Mouse (Mus musculus) kidney, postnatal 25 days (tissue): ENCODE data around the gene Anp32a.

Experiments used
- DNase-seq, 2 experiments: peaks; one replicate each; pipeline ENCODE4 v3.0.0; 2021; ENCODE audit warnings: mixed read lengths in 2 of 2

The Anp32a gene

DNA sequence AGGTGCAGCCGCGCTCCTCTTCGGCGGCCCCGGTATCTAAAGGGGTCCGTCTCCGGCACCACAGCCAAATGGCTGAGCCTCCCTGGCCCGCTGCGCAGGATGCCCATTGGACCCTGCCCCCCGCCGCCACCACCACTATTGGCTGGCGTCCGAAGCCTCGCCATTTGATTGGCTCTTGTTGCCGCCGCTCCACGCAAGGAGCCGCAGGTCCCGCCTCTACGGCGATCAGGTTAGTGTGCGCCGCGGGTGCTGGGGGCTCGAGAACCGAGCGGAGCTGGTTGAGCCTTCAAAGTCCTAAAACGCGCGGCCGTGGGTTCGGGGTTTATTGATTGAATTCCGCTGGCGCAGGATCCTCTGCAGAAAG lies at the start of gene Anp32a:
Gene Anp32a, plus strand, starts transcription at position 171 of the 364 bp plus-strand sequence.
- peak; percentile 99 for DNase-seq

DNA sequence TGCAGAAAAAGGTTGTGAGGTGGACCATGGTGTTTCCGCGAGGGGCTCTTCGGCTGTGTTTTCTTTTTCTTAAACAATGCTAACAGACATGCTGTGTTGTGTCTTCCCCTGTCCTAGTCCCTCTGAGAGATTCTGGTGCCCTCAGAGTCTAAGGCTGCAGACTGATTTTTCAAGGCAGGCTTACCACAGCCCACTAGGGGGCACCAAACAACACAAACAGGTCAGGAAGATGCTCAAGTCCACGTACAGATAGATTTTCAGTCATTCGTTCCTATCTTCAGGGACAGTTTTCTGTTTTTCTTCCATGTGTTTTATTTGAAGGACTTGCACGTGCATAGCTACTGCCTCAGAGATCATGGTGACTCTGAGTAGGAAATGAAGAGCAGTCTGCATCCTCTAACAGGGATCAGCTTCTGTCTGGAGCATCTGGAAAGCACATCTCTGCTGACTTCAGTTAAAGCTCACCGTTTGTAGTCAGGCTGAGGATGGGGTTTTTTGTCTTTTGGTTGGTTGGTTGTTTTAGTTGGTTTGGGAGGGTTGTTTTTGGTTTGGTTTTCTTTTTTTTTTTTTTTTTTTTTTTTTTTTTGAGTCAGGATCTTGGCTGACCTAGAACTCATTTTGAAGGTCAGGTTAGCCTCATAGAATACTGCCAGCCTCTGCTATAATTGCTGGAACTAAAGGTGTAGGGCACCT lies 45.9 kb upstream of the Anp32a start:
- DNase-seq, result peak; percentile 75 to 87

DNA sequence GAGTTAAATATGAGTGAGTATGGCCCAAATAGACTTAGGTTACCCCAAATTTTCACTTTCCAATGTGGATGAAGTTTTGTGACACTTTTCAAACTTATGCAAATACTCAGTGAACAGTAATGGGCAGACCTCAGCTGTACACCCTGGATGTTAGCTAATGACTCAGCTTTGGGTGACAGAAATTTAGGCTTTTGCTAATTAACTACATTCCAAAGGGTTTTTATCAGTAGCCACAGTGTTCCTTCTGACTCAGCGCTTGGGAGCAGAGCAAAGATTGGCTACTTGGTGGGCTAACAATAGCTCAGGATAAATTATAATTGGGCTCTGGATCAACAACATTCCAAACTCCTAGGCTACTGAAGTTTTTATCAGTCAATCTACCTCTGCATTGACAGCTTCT lies 44.2 kb upstream of the Anp32a start:
- no peak for DNase-seq

DNA sequence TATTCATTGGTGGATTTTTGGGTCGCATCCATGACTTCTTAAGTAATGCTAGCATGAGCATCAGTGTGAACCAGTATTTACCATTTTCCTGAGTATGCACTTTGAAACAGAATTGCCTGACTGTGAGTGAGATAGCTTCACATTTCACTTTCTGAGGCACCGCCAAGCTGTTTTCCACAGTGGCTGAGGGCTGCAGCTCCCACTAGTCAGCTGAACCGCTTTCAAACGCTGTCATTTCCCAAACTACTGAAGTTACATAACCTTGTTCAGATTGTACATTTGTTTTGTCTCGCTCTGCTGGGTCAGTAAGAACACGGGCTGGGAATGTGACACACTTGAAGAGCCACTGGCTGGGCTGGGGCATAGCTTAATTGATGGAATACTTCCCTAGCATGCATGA lies 25.5 kb upstream of the Anp32a start:
- no peak for DNase-seq

DNA sequence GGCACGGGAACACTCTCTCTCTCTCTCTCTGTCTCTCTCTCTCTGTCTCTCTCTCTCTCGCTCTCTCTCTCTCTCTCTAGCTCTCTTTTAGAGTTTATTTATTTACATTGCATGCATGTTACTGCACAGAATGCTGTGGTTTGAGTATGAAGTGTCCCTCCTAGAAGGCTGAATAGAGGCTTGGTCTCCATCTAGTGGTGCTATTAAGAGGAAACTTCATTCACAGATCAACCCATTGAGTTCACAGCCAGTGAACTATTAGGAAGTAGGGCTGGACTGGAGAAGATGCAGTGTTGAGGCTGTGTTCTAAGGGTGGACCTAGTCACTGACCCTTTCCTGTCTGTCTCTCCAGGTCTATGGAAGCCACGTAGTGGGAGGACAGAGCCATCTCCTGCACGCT lies 22.4 kb upstream of the Anp32a start:
- no peak for DNase-seq

DNA sequence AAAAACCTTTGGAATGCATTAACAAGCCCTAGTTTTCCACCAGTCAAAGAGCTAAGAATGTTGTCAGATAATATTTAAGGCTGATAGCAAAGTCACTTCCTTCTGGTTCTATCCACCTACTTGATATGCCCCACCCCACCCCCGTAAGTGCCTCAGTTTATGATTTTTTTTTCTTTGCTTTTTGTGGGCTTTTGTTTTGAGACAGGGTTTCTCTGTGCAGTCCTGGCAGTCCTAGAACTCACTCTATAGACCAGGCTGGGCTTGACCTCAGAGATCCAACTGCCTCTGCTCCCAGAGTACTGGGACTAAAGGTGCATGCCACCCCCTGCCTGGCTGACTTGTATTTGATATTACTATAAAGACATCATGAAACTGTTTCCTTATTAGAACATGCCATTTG lies 17.3 kb upstream of the Anp32a start:
- no peak for DNase-seq

DNA sequence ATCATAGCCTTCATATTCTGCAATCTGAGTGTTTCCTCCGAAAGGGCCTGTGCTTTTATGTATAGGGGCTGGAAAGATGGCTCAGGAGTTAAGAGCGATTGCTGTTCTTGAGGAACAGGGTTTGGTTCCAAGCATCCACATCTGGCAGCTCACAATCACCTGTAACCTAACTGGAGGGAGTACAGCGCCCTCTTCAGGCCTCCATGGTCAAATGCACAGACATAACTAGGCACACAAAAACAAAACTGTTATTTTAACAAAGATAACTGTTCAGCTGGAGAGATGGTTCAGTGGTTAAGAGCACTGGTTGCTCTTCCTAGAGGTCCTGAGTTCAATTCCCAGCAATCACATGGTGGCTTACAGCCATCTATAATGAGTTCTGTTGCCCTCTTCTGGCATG lies 15.1 kb upstream of the Anp32a start:
- DNase-seq, result no peak

DNA sequence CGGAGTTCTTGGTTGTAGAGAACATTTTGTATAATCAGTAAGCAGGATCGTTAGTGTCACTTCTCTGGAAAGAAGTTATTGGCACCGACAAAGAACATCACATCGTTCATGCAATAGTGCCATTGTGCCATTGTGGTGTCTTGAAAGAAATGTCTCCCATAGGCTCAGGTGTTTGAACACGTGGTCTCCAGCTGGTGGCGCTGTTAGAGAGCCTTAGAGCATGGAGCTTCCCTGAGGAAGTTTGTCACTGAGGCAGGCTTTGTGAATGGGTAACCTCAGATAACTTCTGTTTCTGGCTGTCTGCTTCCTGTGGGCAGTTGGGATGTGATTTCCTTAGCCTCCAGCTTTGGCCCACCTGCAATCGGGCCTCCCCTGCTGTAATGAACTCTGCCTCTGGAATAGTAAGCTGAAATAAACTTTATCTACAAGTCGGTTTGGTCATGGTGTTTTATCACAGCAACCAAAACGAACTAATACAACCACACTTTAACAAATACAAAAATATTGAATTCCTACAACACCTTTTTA lies 6.7 kb upstream of the Anp32a start:
- DNase-seq, result no peak

DNA sequence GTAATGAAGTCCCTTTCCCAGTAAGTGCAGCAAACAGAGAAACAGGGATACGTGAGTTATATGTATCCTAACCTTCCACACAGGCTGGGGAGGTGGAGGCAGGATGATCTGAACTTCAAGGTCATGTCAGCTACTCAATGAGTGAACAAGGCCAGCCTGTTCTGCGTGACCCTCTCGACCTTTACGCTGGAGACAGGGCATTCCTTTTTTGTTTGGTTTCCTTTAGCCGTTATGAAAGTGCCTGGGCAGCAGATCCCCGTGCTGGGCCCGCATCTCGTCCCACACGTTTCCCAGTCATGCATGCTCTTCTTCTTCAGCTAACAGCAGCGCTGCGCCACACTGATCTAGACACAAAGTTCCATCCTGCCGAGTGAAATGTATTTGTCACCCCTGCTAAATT lies 5.7 kb upstream of the Anp32a start:
- DNase-seq, result no peak

DNA sequence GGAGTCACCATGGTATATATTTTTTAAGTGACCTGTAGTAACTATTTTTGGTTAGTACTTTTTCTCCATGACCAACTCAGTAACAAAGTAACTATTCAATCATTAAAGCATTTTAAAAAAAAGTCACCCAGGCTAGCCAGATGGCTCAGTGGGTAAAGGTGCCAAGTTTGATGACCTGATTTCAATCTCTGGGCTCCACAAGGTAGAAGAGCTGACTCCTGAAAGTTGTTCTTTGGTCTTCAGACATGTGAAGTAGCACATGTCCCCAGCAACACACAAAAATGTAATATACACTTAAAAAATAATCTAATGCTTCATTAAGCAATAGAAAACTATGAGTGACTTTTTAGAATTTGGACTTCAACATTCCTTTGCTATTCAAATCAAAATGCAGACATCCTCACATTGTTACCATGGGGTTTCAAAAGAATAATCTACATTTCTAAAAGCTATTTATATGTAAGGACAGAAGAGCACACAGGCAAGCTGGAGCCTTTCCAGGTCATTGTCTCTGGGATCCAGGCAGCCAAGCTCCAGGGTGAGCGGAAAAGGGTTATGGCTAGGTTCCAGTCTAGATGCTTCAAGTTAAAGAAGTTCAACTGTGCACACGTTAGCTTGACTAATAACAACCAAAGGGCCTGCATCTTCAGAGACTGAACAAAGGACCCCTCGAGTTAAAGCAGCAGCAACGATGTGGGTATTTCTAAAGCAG lies 3.0 kb upstream of the Anp32a start:
- DNase-seq, result peak; percentile 70 to 75

DNA sequence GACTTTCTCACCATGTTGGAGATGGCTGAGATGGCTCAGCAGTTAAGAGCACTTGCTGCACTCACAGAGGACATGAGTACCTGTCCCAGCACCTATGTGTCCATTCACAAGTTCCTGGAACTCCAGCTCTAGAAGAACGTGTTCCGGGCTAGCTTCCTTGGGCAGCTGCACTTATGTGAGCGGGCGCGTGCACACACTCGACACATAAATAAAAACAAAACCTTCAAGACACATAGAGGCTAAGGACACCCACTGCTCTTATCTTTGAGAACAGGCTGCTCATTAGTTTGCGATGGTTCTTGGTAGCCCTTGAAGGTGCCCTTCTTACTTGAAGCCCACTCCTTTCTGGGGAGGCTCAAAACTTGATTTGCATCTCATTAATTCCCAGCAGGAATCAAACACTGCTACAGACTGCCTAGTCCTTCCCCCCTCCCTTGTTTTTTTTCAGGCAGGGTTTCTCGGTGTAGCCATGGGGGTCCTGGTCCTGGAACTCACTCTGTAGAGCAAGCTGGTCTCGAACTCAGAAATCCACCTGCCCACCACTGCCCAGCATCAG lies 2.4 kb upstream of the Anp32a start:
- DNase-seq, result no peak

DNA sequence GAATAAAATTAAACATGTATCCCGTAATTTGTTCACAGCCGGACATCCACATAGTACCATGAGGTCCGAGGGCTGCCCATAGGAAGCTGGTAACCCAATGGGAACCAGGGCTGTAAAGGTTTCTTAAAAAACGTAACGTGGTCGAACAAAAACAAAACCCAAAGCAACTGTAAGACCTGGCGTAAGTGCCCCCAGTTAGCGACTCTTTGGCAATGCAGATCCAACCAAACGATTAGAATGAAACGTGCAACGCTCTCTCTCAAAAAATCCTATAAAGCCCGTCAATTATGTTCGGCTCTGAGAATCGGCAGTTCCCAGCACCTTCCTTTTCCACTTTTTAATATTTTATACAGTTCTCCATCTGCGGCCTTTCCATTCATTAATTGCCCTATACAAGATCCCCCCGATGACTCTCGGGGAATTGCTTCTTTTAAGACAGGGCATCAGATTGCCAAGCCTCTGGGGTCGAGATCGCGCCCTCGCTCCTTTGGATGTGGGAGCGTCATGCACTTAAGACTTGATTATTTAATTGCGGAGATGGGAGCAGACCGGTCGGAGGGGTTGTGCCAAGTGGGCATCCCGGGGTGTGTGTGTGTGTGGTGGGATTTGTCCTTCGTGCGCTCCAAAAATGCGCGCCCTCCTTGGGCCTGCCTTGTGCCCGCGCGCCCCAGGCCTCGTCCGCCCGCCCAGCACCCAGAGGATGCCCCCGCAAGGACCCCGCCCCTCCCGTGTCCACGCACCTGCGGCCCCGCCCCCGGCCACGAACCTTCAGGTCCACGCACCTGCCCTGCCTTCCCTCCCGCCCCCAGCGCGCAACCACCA lies 581 bp upstream of the Anp32a start:
- DNase-seq, result no peak

DNA sequence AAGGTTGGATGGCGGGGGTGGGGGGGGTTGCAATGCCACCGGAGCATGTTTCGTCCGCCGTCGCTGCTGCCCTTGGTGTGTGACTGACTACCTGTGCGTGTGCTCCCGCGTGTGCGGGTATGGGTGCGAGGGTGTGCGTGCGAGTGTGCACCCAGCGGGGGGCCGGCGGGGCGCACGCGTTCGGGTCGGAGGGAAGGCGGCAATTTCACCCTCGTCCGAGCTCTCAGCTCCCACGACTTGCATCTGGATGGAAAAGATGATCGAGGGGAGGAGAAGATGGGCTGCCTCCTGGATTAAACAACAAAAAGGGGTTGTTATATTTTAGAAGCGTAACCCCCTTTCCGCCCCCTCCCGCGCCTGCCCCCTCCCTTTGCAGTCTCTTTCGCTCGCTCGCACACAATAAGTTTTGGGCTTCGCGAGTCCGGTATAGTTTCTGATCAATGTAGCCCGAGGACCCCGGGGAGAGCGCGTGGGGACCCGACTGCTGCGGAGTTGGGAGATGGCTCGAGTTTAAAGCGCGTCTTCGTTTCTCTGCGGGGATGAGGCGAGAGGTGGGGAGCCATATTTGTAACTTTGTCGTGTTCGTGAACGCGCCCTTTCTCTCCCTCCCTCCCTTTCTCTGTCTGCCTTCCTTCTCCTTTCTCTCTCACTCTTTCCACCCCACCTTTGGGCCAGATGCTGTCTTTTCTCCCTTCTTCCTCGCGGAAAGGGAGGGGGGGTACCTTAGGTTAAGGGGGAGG lies 778 bp downstream of the Anp32a start:
- peak in 1 of 2 experiments; percentile 65 for DNase-seq

DNA sequence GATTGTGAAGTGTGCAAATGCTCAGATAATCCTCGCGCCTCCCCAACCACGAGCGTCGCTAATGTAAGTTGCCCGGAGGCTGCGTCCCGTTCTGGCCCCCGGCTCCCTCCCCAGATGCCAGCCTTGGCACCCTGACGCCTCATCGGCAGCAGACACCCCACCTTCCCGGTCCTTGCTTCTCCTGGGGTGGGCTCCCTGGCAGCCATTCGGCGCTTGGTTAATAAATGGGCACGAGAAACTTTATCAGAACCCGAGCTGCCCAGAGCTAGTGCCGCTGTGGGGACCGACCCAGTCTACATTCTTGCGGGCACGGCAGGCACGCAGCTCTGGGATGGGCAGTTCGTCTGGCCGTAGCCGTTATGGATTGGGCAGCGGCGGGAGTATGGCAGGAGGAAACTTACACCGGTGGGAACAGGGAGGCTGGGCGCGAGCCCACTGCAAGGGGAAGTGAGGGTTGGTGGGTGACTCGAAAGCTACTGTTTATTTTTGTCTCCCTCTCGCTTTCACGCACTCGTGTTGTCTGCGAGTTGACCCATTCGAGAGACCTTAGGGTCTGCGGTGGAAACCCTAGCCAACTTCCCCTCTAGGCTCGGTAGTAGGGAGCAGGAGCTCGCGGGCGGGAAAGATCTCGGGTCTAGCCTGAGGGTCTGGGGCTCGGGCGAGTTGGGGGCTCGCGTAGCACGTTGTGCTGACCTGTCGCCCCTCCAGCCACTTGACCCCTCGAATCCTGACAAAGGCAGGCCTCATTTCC lies 1.5 kb downstream of the Anp32a start:
- DNase-seq, result peak; percentile 55 to 77

DNA sequence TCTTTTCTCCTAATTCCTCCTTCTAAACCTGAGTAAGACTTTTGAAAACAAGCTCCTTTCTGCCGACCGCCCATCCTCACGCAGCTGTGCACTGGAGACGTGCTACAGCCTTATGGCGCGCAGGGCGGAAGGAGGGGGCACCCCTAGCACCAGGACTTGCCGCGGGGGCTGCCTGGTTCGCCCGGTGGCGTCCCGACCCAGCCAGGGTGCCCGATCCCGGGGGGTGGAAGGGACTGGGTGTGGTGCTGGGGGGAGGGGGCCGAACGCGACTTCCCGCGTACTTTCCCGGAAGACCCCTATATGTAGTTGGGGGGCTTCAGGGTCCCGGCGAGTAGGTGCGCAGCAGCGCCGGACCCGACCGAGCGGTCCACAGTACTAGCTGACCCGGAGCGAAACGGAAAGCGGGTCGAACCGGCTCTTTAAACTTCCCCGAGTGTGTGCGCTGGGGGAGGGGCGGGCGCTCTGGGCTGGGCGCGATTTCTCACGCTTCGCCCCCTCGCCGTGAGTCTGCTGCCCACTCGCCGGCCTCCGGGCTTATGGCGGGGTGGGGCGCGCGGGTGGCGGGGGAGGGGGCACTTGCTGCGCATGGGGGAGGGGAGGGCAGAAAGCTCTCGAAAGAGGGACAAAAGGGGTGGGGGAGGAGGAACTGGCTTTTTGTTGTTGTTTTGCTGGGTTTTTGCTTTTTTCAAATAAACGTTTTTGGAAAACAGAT lies 2.3 kb downstream of the Anp32a start:
- DNase-seq, result peak; percentile 88 to 92

DNA sequence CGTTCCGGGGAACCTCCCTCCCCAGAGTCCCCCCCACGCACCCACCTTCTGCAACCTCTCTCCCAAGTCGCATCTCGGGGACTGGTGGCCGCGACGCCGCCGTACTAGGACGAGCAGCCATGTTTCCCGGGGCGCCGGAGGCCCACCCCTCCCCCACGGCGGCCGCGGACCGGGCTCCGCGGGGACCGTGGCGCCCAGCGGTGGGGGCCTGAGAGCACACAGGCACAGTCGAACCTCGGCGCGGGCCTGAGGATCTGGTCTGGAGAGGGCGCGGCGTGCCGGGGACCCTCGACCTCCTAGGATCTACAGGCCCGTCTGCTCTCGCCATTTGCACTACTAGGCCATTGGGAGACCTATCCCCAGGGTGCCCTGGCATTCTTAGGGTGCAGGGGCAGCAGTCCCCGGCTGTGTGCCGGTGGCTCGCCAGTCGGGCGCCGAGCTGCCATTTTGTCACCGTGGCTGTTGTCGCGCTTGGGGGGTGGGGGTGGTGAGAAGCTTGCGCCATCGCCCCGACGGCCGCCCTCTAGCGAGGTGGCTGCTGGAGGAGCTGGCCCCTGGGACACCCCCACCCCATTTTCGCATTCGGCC lies 2.9 kb downstream of the Anp32a start:
- peak; percentile 73 to 82 for DNase-seq

DNA sequence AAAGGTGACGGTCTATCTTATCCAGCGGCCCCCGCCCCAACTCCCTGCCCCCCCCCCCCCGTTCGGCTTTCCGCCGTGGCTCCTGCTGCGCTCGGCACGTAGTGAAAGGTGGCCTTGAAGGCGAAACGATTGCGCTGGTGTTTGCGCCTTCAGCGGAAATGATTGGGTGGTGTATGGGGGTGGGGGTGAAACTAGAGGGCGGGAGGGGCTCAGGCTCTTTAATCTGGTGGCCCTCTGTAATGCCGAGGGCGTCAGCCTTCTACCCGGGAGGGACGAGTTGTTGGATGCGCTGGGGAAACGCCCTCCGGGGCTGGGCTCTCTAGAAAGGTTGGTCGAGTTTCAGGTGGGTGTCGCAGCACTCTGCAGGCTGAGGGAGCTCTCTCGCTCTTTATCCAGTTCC lies 3.5 kb downstream of the Anp32a start:
- peak; percentile 75 to 89 for DNase-seq

DNA sequence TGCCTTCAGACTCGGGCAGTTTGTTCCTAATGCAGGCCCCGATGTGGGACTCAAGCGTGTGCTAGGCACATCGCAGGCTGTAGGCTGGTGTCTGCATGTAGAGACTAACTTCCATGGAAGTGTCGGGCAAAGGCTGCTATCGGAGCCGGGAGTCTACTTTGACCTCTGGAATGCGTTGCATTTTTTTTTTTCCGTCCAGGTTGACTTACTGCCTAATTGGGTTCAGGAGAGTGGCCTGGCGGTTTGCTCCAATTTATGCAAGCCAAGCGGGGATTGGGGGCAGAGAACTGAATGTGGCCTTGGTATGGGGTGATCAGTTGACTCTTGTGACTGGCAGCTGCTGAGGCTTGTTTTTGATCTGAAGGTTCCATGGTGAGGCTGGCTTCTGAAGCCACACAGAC lies 4.0 kb downstream of the Anp32a start:
- DNase-seq, result peak; percentile 79 to 91

DNA sequence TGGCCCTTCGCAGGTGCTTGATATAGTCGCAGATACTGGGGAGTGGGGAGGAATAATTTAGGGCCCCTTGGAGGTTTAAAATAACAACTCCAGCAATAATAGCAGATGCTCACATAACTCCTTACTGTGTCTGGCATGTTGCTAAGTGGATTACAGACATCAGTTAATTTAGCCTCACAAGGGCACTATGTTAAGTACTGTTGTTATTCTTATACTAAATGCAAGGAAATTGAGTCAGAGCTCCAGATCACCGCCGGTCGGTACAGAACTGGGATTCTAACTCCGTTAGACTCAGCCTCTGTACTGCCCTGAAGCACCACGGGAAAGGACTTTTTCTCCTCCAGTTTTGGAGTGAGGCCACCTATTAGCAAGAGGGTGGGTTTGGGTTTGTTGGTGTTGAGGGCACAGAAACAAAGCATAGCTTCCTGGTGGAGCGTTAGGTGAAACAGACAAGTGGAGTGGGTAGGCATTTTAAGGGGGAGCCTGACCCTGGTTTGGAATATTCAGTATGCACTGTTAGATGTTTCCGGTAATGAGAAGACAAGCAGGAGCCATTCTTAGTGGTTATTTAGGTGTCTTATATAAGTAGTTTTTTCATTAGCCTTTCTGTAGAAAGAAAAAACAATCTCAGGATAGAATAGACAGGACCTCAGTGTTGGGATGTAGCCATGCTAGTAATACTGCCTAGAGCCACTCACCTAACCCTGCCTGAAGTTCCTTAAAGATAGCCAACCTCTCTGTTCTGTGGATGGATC lies 4.7 kb downstream of the Anp32a start:
- no peak for DNase-seq

DNA sequence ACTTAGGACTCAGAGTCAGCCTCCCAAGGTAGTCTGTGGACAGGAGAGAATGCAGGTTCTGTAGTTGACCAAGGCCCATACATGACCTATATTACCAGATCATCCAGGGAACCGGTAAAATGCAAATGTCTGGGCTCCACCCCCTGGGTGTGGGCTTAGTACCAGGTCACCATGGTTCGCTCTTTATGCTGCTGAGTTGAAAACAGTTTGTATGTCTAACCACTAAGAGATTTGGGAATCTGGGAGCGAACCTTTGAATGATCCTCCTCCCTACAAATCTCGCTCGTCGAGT lies 5.2 kb downstream of the Anp32a start:
- peak in 1 of 2 experiments; percentile 34 for DNase-seq
